Mouse (Mus musculus) kidney, adult 18-20 months (tissue): Measurements from ENCODE around the gene Vars2.

Experiments
- DNase-seq: peaks from one replicate; pipeline ENCODE4 v3.0.0; 2021

Vars2 gene

DNA sequence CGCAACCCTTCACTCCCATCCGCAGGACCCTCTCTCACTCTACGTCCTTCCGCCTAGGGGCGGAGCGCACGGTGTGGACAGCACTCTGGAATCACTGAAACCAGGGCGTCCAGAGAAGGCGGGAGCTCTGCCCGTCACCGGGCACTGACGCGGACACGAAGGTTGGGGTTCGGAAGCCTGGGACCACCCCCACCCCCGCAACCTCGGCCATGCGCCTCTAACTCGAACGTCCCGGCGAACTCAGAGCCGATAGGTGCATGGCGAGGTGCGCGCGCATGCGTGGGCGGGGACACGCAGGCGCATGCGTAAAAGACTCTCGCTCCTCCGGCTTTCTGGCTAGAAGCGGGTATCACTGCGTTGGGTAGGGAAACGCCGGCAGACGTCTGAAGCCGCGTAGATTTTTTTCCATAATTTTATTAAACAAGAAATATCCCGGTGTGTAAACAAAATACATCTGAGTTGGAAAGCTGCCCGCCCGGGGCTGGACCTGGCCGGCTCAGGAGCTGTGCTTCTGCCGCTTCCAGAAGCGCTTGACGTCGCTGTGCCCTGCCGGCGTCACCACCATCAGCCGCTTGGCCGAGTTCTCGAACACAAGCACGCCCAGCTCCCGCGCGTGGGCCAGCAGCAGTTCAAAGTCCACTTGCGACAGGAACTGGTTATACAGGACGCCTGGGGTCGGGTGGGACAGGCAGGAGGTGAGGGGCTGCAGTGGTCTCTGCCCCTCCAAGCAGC lies at the start of gene Vars2:
Gene Vars2, minus strand, starts transcription at position 259 of the 732 bp plus-strand sequence.
- DNase-seq: peak; percentile 99

- no peak for DNase-seq
Measured at GRCm38 (mm10) chr17:35717080-35717479, 49.7 kb upstream of the Vars2 start.

DNA sequence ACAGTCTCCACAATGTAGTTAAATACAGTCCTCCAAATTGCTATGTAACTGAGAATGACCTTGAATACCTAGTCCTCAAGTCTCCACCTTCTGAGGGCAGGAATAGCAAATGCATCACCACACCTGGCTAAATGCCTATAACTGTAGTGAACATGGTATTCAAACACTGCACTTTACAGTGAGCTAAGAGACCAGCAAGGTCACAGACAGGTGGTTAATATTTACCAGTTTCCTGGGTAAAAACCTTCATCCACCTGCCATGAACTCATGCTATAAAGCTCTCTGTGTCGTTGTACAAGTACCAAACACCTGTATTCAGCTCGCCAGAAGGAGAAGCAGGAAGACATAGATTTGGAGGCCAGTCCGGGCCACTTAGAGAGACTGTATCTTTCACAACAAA lies 48.7 kb upstream of the Vars2 start:
- DNase-seq: no peak

GRCm38 (mm10) chr17:35710705-35711347 lies 43.4 kb upstream of the Vars2 start:
- DNase-seq: peak; percentile 77

- DNase-seq: no peak
Measured at GRCm38 (mm10) chr17:35708611-35709010, 41.2 kb upstream of the Vars2 start.

- peak; percentile 46 for DNase-seq
Measured at GRCm38 (mm10) chr17:35707929-35708328, 40.5 kb upstream of the Vars2 start.

GRCm38 (mm10) chr17:35705836-35706235 lies 38.4 kb upstream of the Vars2 start:
- peak; percentile 59 for DNase-seq

GRCm38 (mm10) chr17:35704621-35705464 lies 37.5 kb upstream of the Vars2 start, which contains the start of gene Ddr1:
TSS of gene Ddr1 (minus strand) at chr17:35704621.
- DNase-seq: peak; percentile 76

DNA sequence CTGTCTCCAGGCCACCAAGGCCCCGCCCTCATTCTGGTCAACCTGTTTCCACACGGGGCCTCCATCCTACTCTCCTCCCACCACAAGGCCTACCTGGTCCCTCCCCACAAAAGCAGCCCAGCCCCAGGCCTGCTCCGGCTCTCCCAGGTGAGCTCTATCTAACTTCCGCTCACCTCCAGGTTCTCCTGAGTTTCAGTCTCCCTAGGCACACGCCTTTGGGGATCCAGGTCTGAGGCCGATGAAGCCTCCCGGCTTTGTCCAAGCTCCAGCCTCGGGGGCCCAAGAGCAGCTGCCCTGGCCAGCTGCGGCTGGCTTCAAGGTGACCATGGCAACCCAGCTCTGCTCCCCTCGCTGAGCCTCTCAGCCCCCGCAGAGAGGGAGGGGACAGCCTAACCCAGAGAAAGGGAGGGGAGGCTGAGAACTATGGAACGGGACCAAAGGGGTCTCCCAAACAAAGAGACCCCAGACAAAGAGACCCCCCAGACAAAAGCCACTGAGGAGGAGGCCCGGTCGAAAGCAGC lies 36.4 kb upstream of the Vars2 start:
- DNase-seq: peak; percentile 64

- DNase-seq: no peak
Measured at GRCm38 (mm10) chr17:35703065-35703464, 35.7 kb upstream of the Vars2 start.

DNA sequence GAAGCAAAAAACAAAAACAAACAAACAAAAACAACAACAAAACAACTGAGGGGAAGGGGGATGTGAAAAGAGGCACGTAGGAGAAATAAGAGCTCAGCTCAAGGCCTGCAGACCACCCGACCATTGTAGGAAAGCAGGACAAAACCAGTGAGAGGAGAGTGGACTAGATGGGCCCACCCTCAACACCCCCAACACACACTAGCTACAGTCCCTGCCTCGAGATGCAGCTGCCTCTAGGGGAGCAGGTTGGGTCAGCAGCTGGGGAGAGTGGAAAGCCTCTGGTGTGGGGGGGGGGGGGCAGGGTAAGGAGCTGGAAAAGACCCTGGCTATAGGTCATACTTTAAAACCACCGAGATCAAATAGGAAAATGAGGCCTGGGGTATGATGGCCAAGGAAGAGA lies 35.2 kb upstream of the Vars2 start:
- no peak for DNase-seq

- DNase-seq: peak; percentile 86
Measured at GRCm38 (mm10) chr17:35701978-35702461, 34.6 kb upstream of the Vars2 start.

GRCm38 (mm10) chr17:35701203-35701977 lies 34.0 kb upstream of the Vars2 start:
- peak; percentile 54 for DNase-seq

DNA sequence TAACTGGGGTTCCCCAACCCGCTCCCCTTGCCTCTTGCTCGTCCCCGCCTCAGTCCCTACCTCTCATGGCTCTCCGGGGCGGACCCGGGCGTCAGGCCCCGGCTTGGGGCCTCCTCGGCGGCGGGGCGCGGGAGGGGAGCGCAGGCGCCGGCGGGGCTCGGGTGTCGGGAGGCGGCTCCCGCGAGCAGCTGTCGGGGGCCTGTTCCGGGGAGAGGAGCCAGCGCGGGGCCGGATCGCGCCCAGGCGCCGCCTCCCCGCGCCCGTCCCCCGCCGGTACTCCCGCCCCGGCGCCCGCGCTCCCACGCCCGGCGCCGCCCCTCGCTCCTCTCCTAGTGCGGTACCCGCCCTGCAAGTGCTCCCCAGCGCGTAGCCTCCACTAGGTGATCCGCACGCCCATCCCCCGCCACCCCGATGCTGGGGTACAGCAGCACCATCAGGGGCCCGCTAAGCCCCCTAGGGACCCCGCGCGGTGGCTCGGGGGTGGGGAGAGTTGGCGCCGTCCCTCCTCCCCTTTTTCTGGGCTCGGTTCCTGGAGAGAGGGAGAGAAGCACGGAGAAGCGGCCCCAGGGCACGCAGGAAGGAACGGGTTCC lies 33.1 kb upstream of the Vars2 start:
- peak; percentile 90 for DNase-seq

GRCm38 (mm10) chr17:35699919-35700318 lies 32.5 kb upstream of the Vars2 start:
- DNase-seq: peak; percentile 85

GRCm38 (mm10) chr17:35698501-35698883 lies 31.1 kb upstream of the Vars2 start:
- no peak for DNase-seq

GRCm38 (mm10) chr17:35697759-35698500 lies 30.5 kb upstream of the Vars2 start:
- peak; percentile 25 for DNase-seq

GRCm38 (mm10) chr17:35697429-35697758 lies 30.0 kb upstream of the Vars2 start:
- no peak for DNase-seq

GRCm38 (mm10) chr17:35696691-35697090 lies 29.3 kb upstream of the Vars2 start:
- DNase-seq: no peak

DNA sequence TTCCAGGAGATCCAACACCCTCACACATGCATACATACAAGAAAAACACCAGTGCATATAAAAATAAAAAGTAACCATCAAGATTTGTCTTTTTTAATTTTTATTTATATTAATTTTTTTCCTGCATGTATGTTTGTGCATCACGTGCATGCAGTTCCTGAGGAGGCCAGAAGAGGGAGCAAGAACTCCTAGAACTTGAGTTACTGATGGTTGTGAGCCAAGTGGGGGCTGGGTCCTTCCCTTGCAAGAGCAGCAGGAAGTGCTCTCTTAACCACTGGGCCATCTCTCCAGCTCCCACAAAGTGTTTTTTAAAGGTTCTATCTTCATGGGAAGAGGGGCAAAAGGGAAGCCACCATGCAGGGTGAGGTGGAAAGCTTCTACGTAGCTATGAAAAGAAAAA lies 27.9 kb upstream of the Vars2 start:
- peak; percentile 30 for DNase-seq

DNA sequence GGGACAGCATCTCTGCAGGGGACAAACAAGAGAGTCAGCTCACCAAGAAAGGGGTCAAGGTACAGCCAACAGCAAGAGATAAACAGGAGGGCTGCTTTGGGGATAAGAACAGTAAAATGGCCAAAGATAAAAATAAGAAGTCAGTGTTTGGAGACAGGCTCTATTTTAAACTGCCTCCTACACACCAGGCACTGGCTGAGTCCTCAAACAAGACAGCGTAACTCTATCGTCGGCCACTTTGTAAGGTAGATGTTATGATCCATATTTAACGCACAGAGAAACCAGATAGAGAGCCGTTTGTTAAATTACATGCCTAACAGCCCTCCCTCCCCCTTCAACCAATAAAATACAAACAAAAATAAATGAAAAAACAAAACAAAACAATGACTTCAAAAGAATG lies 26.5 kb upstream of the Vars2 start:
- DNase-seq: no peak
